Comparison of ENCODE assay signal across 8 mouse cellular contexts in genomic region chr9:59487331-59487730, GRCm38 (mm10). TPM values are rescaled to one million over a fixed set of nuclear protein-coding genes. Genes with fewer than 3 reads are reported as not detected.
DNase-seq lines count a peak whose midpoint lies in the region; ATAC-seq lines count a peak whose summit lies in the region.

No protein-coding gene starts in this region.

- H3K4me3 ChIP-seq in megakaryocyte, embryonic 14.5 days (replicated peaks): peak overlapping the region; percentile 100
- H3K4me3 ChIP-seq in limb, embryonic 10.5 days: peak overlapping the region; percentile 100
- H3K4me3 ChIP-seq in stomach, embryonic 14.5 days (ENCODE audit: low read depth, low read length): peak overlapping the region; percentile 98

- no peaks in the 10 kb centered on the region for H3K9me3 ChIP-seq in megakaryocyte, embryonic 14.5 days
- no peaks in the 10 kb centered on the region for H3K9me3 ChIP-seq in limb, embryonic 10.5 days (replicated peaks)
- no peaks in the 10 kb centered on the region for H3K9me3 ChIP-seq in stomach, embryonic 14.5 days (ENCODE audit: control insufficient read depth, low read depth, low read length)

- H3K36me3 ChIP-seq in megakaryocyte, embryonic 14.5 days (replicated peaks; ENCODE audit: low read length): no peaks in the 10 kb centered on the region
- H3K36me3 ChIP-seq in limb, embryonic 10.5 days: peaks cover 7% of the 10 kb centered on the region
- H3K36me3 ChIP-seq in stomach, embryonic 14.5 days (ENCODE audit: control insufficient read depth, insufficient read depth, low read length): no peaks in the 10 kb centered on the region

- peak overlapping the region; percentile 94; the same call in 1 of the 2 replicates for H3K9ac ChIP-seq in stomach, embryonic 14.5 days (replicated peaks; ENCODE audit: low read depth, low read length)

- no peak for ATAC-seq in megakaryocyte, adult 5-6 weeks (ENCODE audit: poor library complexity, severe bottlenecking)
- ATAC-seq in stomach, embryonic 14.5 days (ENCODE audit: insufficient number of reproducible peaks, insufficient read depth, low FRiP score, low read depth): no peak

- no peaks in the 10 kb centered on the region for H3K27me3 ChIP-seq in megakaryocyte, embryonic 14.5 days (replicated peaks)
- no peaks in the 10 kb centered on the region for H3K27me3 ChIP-seq in limb, embryonic 10.5 days (ENCODE audit: low read depth, poor library complexity, severe bottlenecking)
- no peaks in the 10 kb centered on the region for H3K27me3 ChIP-seq in stomach, embryonic 14.5 days (ENCODE audit: control insufficient read depth, insufficient read depth, low read length)

- peaks cover 36% of the 10 kb centered on the region for H3K4me1 ChIP-seq in megakaryocyte, embryonic 14.5 days
- H3K4me1 ChIP-seq in limb, embryonic 10.5 days: peaks cover 15% of the 10 kb centered on the region
- H3K4me1 ChIP-seq in stomach, embryonic 14.5 days (ENCODE audit: control insufficient read depth, insufficient read depth, low read length): peaks cover 7% of the 10 kb centered on the region; the same call in 1 of the 2 replicates

- peak; percentile 45 for DNase-seq in adrenal gland, adult 8-10 months
- DNase-seq in adrenal gland, postnatal 10 days: no peak
- no peak for DNase-seq in limb, embryonic 10.5 days (ENCODE audit: low spot score)
- DNase-seq in thymus, postnatal 4 days: no peak
- no peak for DNase-seq in left cerebral cortex, postnatal 25 days (ENCODE audit: low spot score in 2 of 2)

- intact Hi-C loops in left cerebral cortex, postnatal 25 days (cut with DNase I): loop anchor here (2.0 to 10.0 kb wide), 5 partner anchors 50 to 195 kb away; partner anchors contain the start of genes Adpgk, Bbs4, Celf6 and Hexa

- H3K27ac ChIP-seq in limb, embryonic 10.5 days: peak overlapping the region; percentile 100
- H3K27ac ChIP-seq in stomach, embryonic 14.5 days (ENCODE audit: low read length): peak overlapping the region; percentile 99

- H3K4me2 ChIP-seq in stomach, embryonic 14.5 days (replicated peaks; ENCODE audit: low read depth, low read length): peak overlapping the region; percentile 57

RNA-seq across cellular contexts. Expression of gene Arih1, which starts 0.9 kb away (rescaled TPM):
- 100 to 1,000 TPM; 107 to 144 (median 120) TPM for total RNA-seq in adrenal gland, adult 8-10 months (2022)
- 10 to 100 TPM; 87.0 to 99.7 TPM for total RNA-seq in adrenal gland, postnatal 10 days (2021)
- 15.7 and 16.8 TPM in 2 replicates for polyA plus RNA-seq in megakaryocyte, embryonic 14.5 days (2012; ENCODE audit: insufficient read depth, low replicate concordance)
- 84.9 and 95.7 TPM in 2 replicates for total RNA-seq in megakaryocyte, adult 5-6 weeks (2015)
- total RNA-seq in megakaryocyte, adult 5-6 weeks (2017): 71.7 and 94.6 TPM in 2 replicates
- polyA plus RNA-seq in limb, embryonic 10.5 days (2016; fragmentation: Nextera tagmentation; extraction: Ambion mirVana): 17.4 and 22.1 TPM in 2 replicates
- polyA plus RNA-seq in stomach, embryonic 14.5 days (2014; fragmentation: Nextera tagmentation; extraction: Ambion mirVana): 18.3 and 19.4 TPM in 2 replicates
- total RNA-seq in left cerebral cortex, postnatal 25 days (2021): 100 to 1,000 TPM; 113 to 119 TPM

RNA-seq across cellular contexts. Expression of gene Hexa, which starts 52.0 kb away (rescaled TPM):
- 100 to 1,000 TPM; 125 to 176 (median 142) TPM for total RNA-seq in adrenal gland, adult 8-10 months (2022)
- 10 to 100 TPM; 70.7 to 71.7 TPM for total RNA-seq in adrenal gland, postnatal 10 days (2021)
- 125 and 176 TPM in 2 replicates for polyA plus RNA-seq in megakaryocyte, embryonic 14.5 days (2012; ENCODE audit: insufficient read depth, low replicate concordance)
- 159 and 162 TPM in 2 replicates for total RNA-seq in megakaryocyte, adult 5-6 weeks (2015)
- total RNA-seq in megakaryocyte, adult 5-6 weeks (2017): 252 and 269 TPM in 2 replicates
- 38.9 and 46.1 TPM in 2 replicates for polyA plus RNA-seq in limb, embryonic 10.5 days (2016; fragmentation: Nextera tagmentation; extraction: Ambion mirVana)
- polyA plus RNA-seq in stomach, embryonic 14.5 days (2014; fragmentation: Nextera tagmentation; extraction: Ambion mirVana): 86.7 and 88.1 TPM in 2 replicates
- total RNA-seq in left cerebral cortex, postnatal 25 days (2021): 10 to 100 TPM; 49.4 to 49.5 TPM

RNA-seq across cellular contexts. Expression of gene Tmem202, which starts 52.3 kb away (rescaled TPM):
- total RNA-seq in adrenal gland, adult 8-10 months (2022): 1 to 10 TPM; 1.5 to 3.9 (median 3.5) TPM
- total RNA-seq in adrenal gland, postnatal 10 days (2021): 1 to 10 TPM in 1 of 2 experiments, under 1 TPM in 1; 0.88 to 1.6 TPM
- 0.11 TPM in 1 of 2 replicates, not detected in the other for polyA plus RNA-seq in megakaryocyte, embryonic 14.5 days (2012; ENCODE audit: insufficient read depth, low replicate concordance)
- total RNA-seq in megakaryocyte, adult 5-6 weeks (2015): 0.75 and 1.4 TPM in 2 replicates
- 0.41 and 0.59 TPM in 2 replicates for total RNA-seq in megakaryocyte, adult 5-6 weeks (2017)
- not detected in 2 replicates for polyA plus RNA-seq in limb, embryonic 10.5 days (2016; fragmentation: Nextera tagmentation; extraction: Ambion mirVana)
- 0.39 TPM in 1 of 2 replicates, not detected in the other for polyA plus RNA-seq in stomach, embryonic 14.5 days (2014; fragmentation: Nextera tagmentation; extraction: Ambion mirVana)
- total RNA-seq in left cerebral cortex, postnatal 25 days (2021): 1 to 10 TPM; 3.9 to 4.4 TPM
